Mouse (Mus musculus): Measurements from ENCODE around the gene Cd27.

DNA sequence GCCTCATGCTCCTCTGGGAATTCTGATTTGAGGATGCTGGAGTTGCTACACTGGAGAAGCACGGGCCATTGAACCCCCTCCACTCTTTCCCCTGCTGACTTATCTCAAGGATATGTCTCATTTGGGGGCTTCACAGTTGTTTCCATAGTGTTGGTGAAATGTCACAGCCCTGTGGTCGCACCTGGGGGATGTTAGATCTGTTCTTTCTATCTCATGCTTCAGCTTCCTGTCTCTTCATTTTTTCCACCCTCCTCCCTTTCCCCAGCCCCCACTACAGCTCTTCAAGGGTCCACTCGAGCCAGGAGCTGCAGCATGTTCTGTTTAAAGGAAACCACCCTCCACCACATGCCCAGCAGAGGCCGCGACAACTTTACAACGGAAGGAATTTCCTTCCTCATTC is 1.6 kb upstream of the Cd27 start:
- no peak for TF ChIP-seq CHD2 (IDR thresholded peaks at IDR 0.05; ENCODE audit: low read depth, low read length)
- TF ChIP-seq HCFC1 (IDR thresholded peaks at IDR 0.05; ENCODE audit: borderline replicate concordance, insufficient read depth, low read length) = no peak
- TF ChIP-seq ZNF384 (IDR thresholded peaks at IDR 0.05; ENCODE audit: low read depth, low read length) = no peak
- no peak for TF ChIP-seq MAFK (IDR thresholded peaks at IDR 0.05; ENCODE audit: insufficient read depth, low read depth, low read length)
- TF ChIP-seq ZC3H11A (IDR thresholded peaks at IDR 0.05; ENCODE audit: borderline replicate concordance, low read depth, low read length) = no peak
